ENCODE assay signal across 8 mouse cellular contexts in the genomic region with DNA sequence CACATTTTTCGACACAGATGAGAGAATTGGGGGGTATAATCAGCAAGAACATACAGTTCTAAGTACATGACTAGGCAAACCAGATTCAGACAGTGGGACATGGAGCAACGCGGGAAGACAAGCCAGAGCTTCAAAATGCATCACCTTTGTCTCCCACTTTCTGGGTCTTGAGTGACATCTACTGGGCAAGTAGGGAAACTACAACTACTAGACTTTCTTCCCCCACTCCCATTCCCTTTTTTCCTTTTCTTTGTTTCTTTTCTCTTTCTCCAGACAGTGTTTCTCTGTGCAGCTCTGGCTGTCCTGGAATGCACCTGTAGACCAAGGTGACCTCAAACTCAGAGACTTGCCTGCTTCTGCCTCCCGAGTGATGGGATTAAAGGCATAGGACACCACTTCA. TPM values are rescaled to one million over a fixed set of nuclear protein-coding genes. Genes with fewer than 3 reads are reported as not detected.
A peak's percentile ranks its signal among the peaks of the same experiment; 100 is the strongest.
DNase-seq lines count a peak whose midpoint lies in the region; ATAC-seq lines count a peak whose summit lies in the region.

No protein-coding gene starts in this region.

- H3K9me3 ChIP-seq in forebrain, embryonic 14.5 days (replicated peaks; ENCODE audit: control insufficient read depth, low read length), result no peaks in the 10 kb centered on the region
- 0 out of 2 replicates have a peak, but pooled peaks cover 4% of the 10 kb centered on the region for H3K9me3 ChIP-seq in kidney, embryonic 16.5 days (ENCODE audit: low read length)

- H3K4me1 ChIP-seq in forebrain, embryonic 14.5 days (ENCODE audit: control insufficient read depth, insufficient read depth, low read length), result no peaks in the 10 kb centered on the region
- H3K4me1 ChIP-seq in kidney, embryonic 16.5 days (ENCODE audit: insufficient read depth, low read length), result no peaks in the 10 kb centered on the region

- ATAC-seq in forebrain, embryonic 14.5 days, result peak; percentile 89
- ATAC-seq in kidney, embryonic 16.5 days (ENCODE audit: low FRiP score, low TSS enrichment), result peak; percentile 76; the same call in 1 of the 2 replicates
- ATAC-seq in megakaryocyte, adult 5-6 weeks (ENCODE audit: poor library complexity, severe bottlenecking), result peak; percentile 94

- H3K27ac ChIP-seq in forebrain, embryonic 14.5 days (ENCODE audit: low read depth, low read length), result no peak overlapping the region
- H3K27ac ChIP-seq in kidney, embryonic 16.5 days (ENCODE audit: low read length), result no peak overlapping the region

- 9% methylated on average over 4 of the region's 4 CpGs for WGBS in forebrain, embryonic 14.5 days
- 11% methylated on average over 4 of the region's 4 CpGs for WGBS in kidney, embryonic 16.5 days

- DNase-seq in adrenal gland, postnatal 14 days, result peak; percentile 50
- DNase-seq in adrenal gland, postnatal 4 days (ENCODE audit: low spot score in 2 of 2), result no peak
- peak; percentile 85 for DNase-seq in 416B (ENCODE audit: low read depth)
- DNase-seq in c-Kit-positive CD71-negative TER-119-negative erythroid progenitor cells, embryonic 14.5 days (ENCODE audit: low read depth), result peak; percentile 43
- DNase-seq in forebrain, embryonic 14.5 days (ENCODE audit: low spot score), result peak; percentile 83
- peak; percentile 66 for DNase-seq in splenic B cell, adult 2 months (ENCODE audit: low read depth, low spot score)

- no peak overlapping the region for H3K9ac ChIP-seq in forebrain, embryonic 14.5 days (ENCODE audit: low read length)
- H3K9ac ChIP-seq in kidney, embryonic 16.5 days (replicated peaks; ENCODE audit: low read length), result no peak overlapping the region

- no peaks in the 10 kb centered on the region for H3K27me3 ChIP-seq in forebrain, embryonic 14.5 days (replicated peaks; ENCODE audit: control insufficient read depth, insufficient read depth, low read length)
- H3K27me3 ChIP-seq in kidney, embryonic 16.5 days (ENCODE audit: insufficient read depth, low read length), result no peaks in the 10 kb centered on the region
- no peaks in the 10 kb centered on the region for H3K27me3 ChIP-seq in splenic B cell, adult 2 months (ENCODE audit: control insufficient read depth, insufficient read depth, low read length, poor library complexity, severe bottlenecking)

- no peak overlapping the region for H3K4me2 ChIP-seq in forebrain, embryonic 14.5 days (ENCODE audit: low read length)
- H3K4me2 ChIP-seq in kidney, embryonic 16.5 days (replicated peaks; ENCODE audit: low read depth, low read length), result no peak overlapping the region

- H3K4me3 ChIP-seq in forebrain, embryonic 14.5 days (ENCODE audit: low read depth, low read length), result no peak overlapping the region
- H3K4me3 ChIP-seq in kidney, embryonic 16.5 days (ENCODE audit: low read length), result no peak overlapping the region

- H3K36me3 ChIP-seq in forebrain, embryonic 14.5 days (ENCODE audit: control insufficient read depth, insufficient read depth, low read length), result no peaks in the 10 kb centered on the region
- no peaks in the 10 kb centered on the region for H3K36me3 ChIP-seq in kidney, embryonic 16.5 days (ENCODE audit: insufficient read depth, low read length)
- no peaks in the 10 kb centered on the region for H3K36me3 ChIP-seq in splenic B cell, adult 2 months (ENCODE audit: control insufficient read depth, insufficient read depth, low read length, poor library complexity, severe bottlenecking)

RNA-seq across cellular contexts. Expression of gene Plin2, which starts 27.0 kb away (rescaled TPM):
- 257 and 311 TPM in 2 replicates for total RNA-seq in adrenal gland, postnatal 14 days (2021)
- total RNA-seq in adrenal gland, postnatal 4 days (2021), result 100 to 1,000 TPM; 209 to 264 TPM
- 49.4 and 58.5 TPM in 2 replicates for polyA plus RNA-seq in forebrain, embryonic 14.5 days (2014; fragmentation: Nextera tagmentation; extraction: Ambion mirVana)
- 68.9 and 77.0 TPM in 2 replicates for polyA plus RNA-seq in kidney, embryonic 16.5 days (2015; fragmentation: Nextera tagmentation; extraction: Ambion mirVana)
- 124 and 127 TPM in 2 replicates for total RNA-seq in megakaryocyte, adult 5-6 weeks (2015)
- total RNA-seq in megakaryocyte, adult 5-6 weeks (2017), result 187 and 216 TPM in 2 replicates

RNA-seq across cellular contexts. Expression of gene Dennd4c, which starts 51.5 kb away (rescaled TPM):
- 38.8 and 49.0 TPM in 2 replicates for total RNA-seq in adrenal gland, postnatal 14 days (2021)
- total RNA-seq in adrenal gland, postnatal 4 days (2021), result 10 to 100 TPM; 44.4 to 46.0 TPM
- 3.1 and 3.7 TPM in 2 replicates for polyA plus RNA-seq in forebrain, embryonic 14.5 days (2014; fragmentation: Nextera tagmentation; extraction: Ambion mirVana)
- 6.5 and 7.6 TPM in 2 replicates for polyA plus RNA-seq in kidney, embryonic 16.5 days (2015; fragmentation: Nextera tagmentation; extraction: Ambion mirVana)
- 23.1 and 24.1 TPM in 2 replicates for total RNA-seq in megakaryocyte, adult 5-6 weeks (2015)
- total RNA-seq in megakaryocyte, adult 5-6 weeks (2017), result 27.9 and 30.9 TPM in 2 replicates

Comparison
In these comparisons a context has a peak if more than half of its experiments do, and no peak if none do; other contexts are left out.
1. DNase-seq: peak in adrenal gland, postnatal 14 days (single experiment), 416B (single experiment), c-Kit-positive CD71-negative TER-119-negative erythroid progenitor cells, embryonic 14.5 days (single experiment), forebrain, embryonic 14.5 days (single experiment) and splenic B cell, adult 2 months (single experiment); none in adrenal gland, postnatal 4 days (0 of 2).
2. Peak in every context shown above with its lines, with median percentiles within 50 percentile points of each other: ATAC-seq.